Mouse (Mus musculus): ENCODE results near the gene Onecut3. TPM values are rescaled to one million over a fixed set of nuclear protein-coding genes. Genes with fewer than 3 reads are reported as not detected.

The Onecut3 gene
- polyA plus RNA-seq (2014; fragmentation: Nextera tagmentation; extraction: Ambion mirVana): 0.25 and 0.53 TPM in 2 replicates

GRCm38 (mm10) chr10:80494732-80495131 is at the start of gene Onecut3:
Gene Onecut3, plus strand, starts transcription at chr10:80494835.
- Histone ChIP-seq H3K9ac (replicated peaks; ENCODE audit: low read depth, low read length) (no peak within 1 kb of the TSS), H3K4me3 (ENCODE audit: low read depth, low read length) (peak within 1 kb of the TSS; percentile 40), H3K9me3 (ENCODE audit: control insufficient read depth, low read depth, low read length) (no peaks in the 10 kb centered on the region), H3K4me1 (ENCODE audit: control insufficient read depth, insufficient read depth, low read length) (0 out of 2 replicates have a peak, but pooled peaks cover 3% of the 10 kb centered on the region), H3K36me3 (ENCODE audit: control insufficient read depth, insufficient read depth, low read length) (no peaks in the 10 kb centered on the region), H3K27ac (ENCODE audit: low read length) (no peak within 1 kb of the TSS), H3K4me2 (replicated peaks; ENCODE audit: low read depth, low read length) (peak within 1 kb of the TSS; percentile 87), H3K27me3 (ENCODE audit: control insufficient read depth, insufficient read depth, low read length) (peaks cover 93% of the 10 kb centered on the region)
- ATAC-seq (ENCODE audit: insufficient number of reproducible peaks, insufficient read depth, low FRiP score, low read depth): peak; percentile 43; the same call in 1 of the 2 replicates
- WGBS: 1% methylated on average over 42 of the region's 42 CpGs

- no peak for ATAC-seq (ENCODE audit: insufficient number of reproducible peaks, insufficient read depth, low FRiP score, low read depth)
- WGBS: 58% methylated on average over 1 of the region's 1 CpGs
- no peak overlapping the region for H3K4me2 ChIP-seq (replicated peaks; ENCODE audit: low read depth, low read length)
Measured at GRCm38 (mm10) chr10:80445052-80445451, 49.6 kb upstream of the Onecut3 start.

GRCm38 (mm10) chr10:80445898-80446601 is 48.6 kb upstream of the Onecut3 start:
- Histone ChIP-seq H3K9me3 (ENCODE audit: control insufficient read depth, low read depth, low read length) (no peaks in the 10 kb centered on the region), H3K4me2 (replicated peaks; ENCODE audit: low read depth, low read length) (0 out of 2 replicates have a peak overlapping the region, but pooled peaks have one; percentile 14), H3K36me3 (ENCODE audit: control insufficient read depth, insufficient read depth, low read length) (no peaks in the 10 kb centered on the region), H3K4me1 (ENCODE audit: control insufficient read depth, insufficient read depth, low read length) (0 out of 2 replicates have a peak, but pooled peaks cover 6% of the 10 kb centered on the region), H3K4me3 (ENCODE audit: low read depth, low read length) (no peak overlapping the region), H3K27me3 (ENCODE audit: control insufficient read depth, insufficient read depth, low read length) (no peaks in the 10 kb centered on the region), H3K27ac (ENCODE audit: low read length) (no peak overlapping the region), H3K9ac (replicated peaks; ENCODE audit: low read depth, low read length) (no peak overlapping the region)
- 6% methylated on average over 26 of the region's 26 CpGs for WGBS
- peak; percentile 80 for ATAC-seq (ENCODE audit: insufficient number of reproducible peaks, insufficient read depth, low FRiP score, low read depth)

More at GRCm38 (mm10) chr10:80445052-80445451, 49.6 kb upstream of the Onecut3 start:
- no peak overlapping the region for H3K27ac ChIP-seq (ENCODE audit: low read length)
- no peaks in the 10 kb centered on the region for H3K27me3 ChIP-seq (ENCODE audit: control insufficient read depth, insufficient read depth, low read length)
- H3K36me3 ChIP-seq (ENCODE audit: control insufficient read depth, insufficient read depth, low read length): no peaks in the 10 kb centered on the region
- H3K4me1 ChIP-seq (ENCODE audit: control insufficient read depth, insufficient read depth, low read length): 0 out of 2 replicates have a peak, but pooled peaks cover 6% of the 10 kb centered on the region
- no peaks in the 10 kb centered on the region for H3K9me3 ChIP-seq (ENCODE audit: control insufficient read depth, low read depth, low read length)
- H3K4me3 ChIP-seq (ENCODE audit: low read depth, low read length): no peak overlapping the region
- no peak overlapping the region for H3K9ac ChIP-seq (replicated peaks; ENCODE audit: low read depth, low read length)

- Histone ChIP-seq H3K4me3 (ENCODE audit: low read depth, low read length) (no peak overlapping the region), H3K27me3 (ENCODE audit: control insufficient read depth, insufficient read depth, low read length) (no peaks in the 10 kb centered on the region), H3K9me3 (ENCODE audit: control insufficient read depth, low read depth, low read length) (no peaks in the 10 kb centered on the region), H3K36me3 (ENCODE audit: control insufficient read depth, insufficient read depth, low read length) (no peaks in the 10 kb centered on the region), H3K4me2 (replicated peaks; ENCODE audit: low read depth, low read length) (no peak overlapping the region), H3K27ac (ENCODE audit: low read length) (no peak overlapping the region), H3K9ac (replicated peaks; ENCODE audit: low read depth, low read length) (no peak overlapping the region), H3K4me1 (ENCODE audit: control insufficient read depth, insufficient read depth, low read length) (no peaks in the 10 kb centered on the region)
- WGBS: 9% methylated on average over 6 of the region's 6 CpGs
- ATAC-seq (ENCODE audit: insufficient number of reproducible peaks, insufficient read depth, low FRiP score, low read depth): no peak
Measured at GRCm38 (mm10) chr10:80450599-80450998, 44.0 kb upstream of the Onecut3 start.

- no peak for ATAC-seq (ENCODE audit: insufficient number of reproducible peaks, insufficient read depth, low FRiP score, low read depth)
- no peak overlapping the region for H3K27ac ChIP-seq (ENCODE audit: low read length)
- no peak overlapping the region for H3K9ac ChIP-seq (replicated peaks; ENCODE audit: low read depth, low read length)
- H3K4me2 ChIP-seq (replicated peaks; ENCODE audit: low read depth, low read length): no peak overlapping the region
- WGBS: 28% methylated on average over 10 of the region's 10 CpGs
- no peaks in the 10 kb centered on the region for H3K36me3 ChIP-seq (ENCODE audit: control insufficient read depth, insufficient read depth, low read length)
- no peak overlapping the region for H3K4me3 ChIP-seq (ENCODE audit: low read depth, low read length)
- H3K9me3 ChIP-seq (ENCODE audit: control insufficient read depth, low read depth, low read length): no peaks in the 10 kb centered on the region
- H3K27me3 ChIP-seq (ENCODE audit: control insufficient read depth, insufficient read depth, low read length): no peaks in the 10 kb centered on the region
- H3K4me1 ChIP-seq (ENCODE audit: control insufficient read depth, insufficient read depth, low read length): no peaks in the 10 kb centered on the region
Measured at GRCm38 (mm10) chr10:80453601-80454000, 41.0 kb upstream of the Onecut3 start.

GRCm38 (mm10) chr10:80454781-80455180 is 39.9 kb upstream of the Onecut3 start:
- Histone ChIP-seq H3K4me3 (ENCODE audit: low read depth, low read length) (no peak overlapping the region), H3K4me1 (ENCODE audit: control insufficient read depth, insufficient read depth, low read length) (no peaks in the 10 kb centered on the region), H3K27ac (ENCODE audit: low read length) (no peak overlapping the region), H3K27me3 (ENCODE audit: control insufficient read depth, insufficient read depth, low read length) (no peaks in the 10 kb centered on the region), H3K36me3 (ENCODE audit: control insufficient read depth, insufficient read depth, low read length) (no peaks in the 10 kb centered on the region), H3K4me2 (replicated peaks; ENCODE audit: low read depth, low read length) (no peak overlapping the region), H3K9me3 (ENCODE audit: control insufficient read depth, low read depth, low read length) (no peaks in the 10 kb centered on the region), H3K9ac (replicated peaks; ENCODE audit: low read depth, low read length) (no peak overlapping the region)
- no peak for ATAC-seq (ENCODE audit: insufficient number of reproducible peaks, insufficient read depth, low FRiP score, low read depth)
- 85% methylated on average over 5 of the region's 5 CpGs for WGBS

GRCm38 (mm10) chr10:80455697-80456096 is 38.9 kb upstream of the Onecut3 start:
- ATAC-seq (ENCODE audit: insufficient number of reproducible peaks, insufficient read depth, low FRiP score, low read depth): no peak
- no peaks in the 10 kb centered on the region for H3K4me1 ChIP-seq (ENCODE audit: control insufficient read depth, insufficient read depth, low read length)

GRCm38 (mm10) chr10:80459236-80459635 is 35.4 kb upstream of the Onecut3 start:
- H3K4me3 ChIP-seq (ENCODE audit: low read depth, low read length): no peak overlapping the region
- 78% methylated on average over 10 of the region's 10 CpGs for WGBS
- H3K36me3 ChIP-seq (ENCODE audit: control insufficient read depth, insufficient read depth, low read length): no peaks in the 10 kb centered on the region
- H3K4me1 ChIP-seq (ENCODE audit: control insufficient read depth, insufficient read depth, low read length): no peaks in the 10 kb centered on the region
- no peaks in the 10 kb centered on the region for H3K27me3 ChIP-seq (ENCODE audit: control insufficient read depth, insufficient read depth, low read length)
- no peak overlapping the region for H3K9ac ChIP-seq (replicated peaks; ENCODE audit: low read depth, low read length)
- no peak overlapping the region for H3K27ac ChIP-seq (ENCODE audit: low read length)
- H3K9me3 ChIP-seq (ENCODE audit: control insufficient read depth, low read depth, low read length): no peaks in the 10 kb centered on the region
- no peak for ATAC-seq (ENCODE audit: insufficient number of reproducible peaks, insufficient read depth, low FRiP score, low read depth)
- H3K4me2 ChIP-seq (replicated peaks; ENCODE audit: low read depth, low read length): no peak overlapping the region

More at GRCm38 (mm10) chr10:80455697-80456096, 38.9 kb upstream of the Onecut3 start:
- H3K9ac ChIP-seq (replicated peaks; ENCODE audit: low read depth, low read length): no peak overlapping the region
- H3K27ac ChIP-seq (ENCODE audit: low read length): no peak overlapping the region
- H3K9me3 ChIP-seq (ENCODE audit: control insufficient read depth, low read depth, low read length): no peaks in the 10 kb centered on the region
- no peak overlapping the region for H3K4me2 ChIP-seq (replicated peaks; ENCODE audit: low read depth, low read length)
- H3K36me3 ChIP-seq (ENCODE audit: control insufficient read depth, insufficient read depth, low read length): no peaks in the 10 kb centered on the region
- 84% methylated on average over 5 of the region's 5 CpGs for WGBS
- no peaks in the 10 kb centered on the region for H3K27me3 ChIP-seq (ENCODE audit: control insufficient read depth, insufficient read depth, low read length)
- H3K4me3 ChIP-seq (ENCODE audit: low read depth, low read length): no peak overlapping the region
